Mouse (Mus musculus): ENCODE results near the gene Rftn2. TPM values are rescaled to one million over a fixed set of nuclear protein-coding genes. Genes with fewer than 3 reads are reported as not detected.

The Rftn2 gene
- 1.6 TPM in 2 replicates for polyA plus RNA-seq (2012; rRNA removed)

DNA sequence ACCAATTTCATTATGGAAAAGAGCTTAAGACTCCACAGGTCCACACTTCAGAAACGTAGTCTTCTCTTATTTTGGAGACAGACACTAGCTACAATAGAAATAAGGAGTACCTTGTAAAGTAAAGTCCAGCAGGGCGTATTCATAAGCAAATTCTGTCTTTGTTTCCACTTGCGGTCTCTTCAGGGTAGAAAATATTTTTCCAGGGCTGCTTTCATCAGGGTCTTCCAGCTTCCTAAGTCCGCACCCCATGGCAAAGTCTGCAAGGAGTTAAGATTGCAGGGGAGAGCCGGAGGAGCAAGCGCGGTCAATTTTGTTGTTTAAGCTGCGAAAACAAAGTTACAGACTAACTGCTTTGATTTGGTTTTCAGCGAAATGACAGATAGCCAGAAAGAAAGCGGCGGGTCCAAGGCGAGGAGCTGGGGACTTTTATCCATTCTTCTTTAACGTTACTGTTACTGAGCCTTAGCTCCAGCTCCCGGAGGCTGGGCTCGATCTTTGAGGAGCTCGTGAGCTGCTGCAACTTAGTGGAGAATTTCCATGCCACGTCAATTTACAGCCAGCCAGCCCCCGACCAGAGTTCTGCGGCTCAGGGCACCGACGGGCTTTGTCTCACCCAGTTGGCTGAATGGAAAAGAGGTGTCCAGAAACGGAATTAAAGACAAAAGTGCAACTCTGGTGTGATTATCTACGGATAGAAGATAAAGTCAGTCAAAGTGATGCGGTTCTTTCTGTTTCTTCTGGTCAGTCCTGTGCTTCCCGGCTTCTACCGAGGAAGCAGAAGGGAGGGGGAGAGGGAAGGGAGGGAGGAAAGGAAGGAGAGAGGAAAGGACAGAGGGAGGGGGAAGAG lies at the start of gene Rftn2:
Gene Rftn2 (minus strand): TSS at position 772 of the 847 bp plus-strand sequence.
- peaks cover 1% of the 10 kb centered on the region; the same call in 1 of the 2 replicates for H3K27me3 ChIP-seq (ENCODE audit: control insufficient read depth, insufficient read depth, low read length)
- no peaks in the 10 kb centered on the region for H3K36me3 ChIP-seq (ENCODE audit: control insufficient read depth, insufficient read depth, low read length)
- H3K27ac ChIP-seq (ENCODE audit: insufficient read depth, low read length), result peak within 1 kb of the TSS; percentile 30; the same call in 1 of the 2 replicates
- TF ChIP-seq CTCF (IDR thresholded peaks at IDR 0.05; ENCODE audit: extremely low read depth, insufficient read depth, insufficient read length, insufficient replicate concordance), result no peak
- TF ChIP-seq POLR2A (IDR thresholded peaks at IDR 0.05; ENCODE audit: low read depth, low read length), result no peak
- peak within 1 kb of the TSS; percentile 59 for H3K4me3 ChIP-seq (ENCODE audit: extremely low read depth, insufficient read depth, insufficient read length)
- 21% methylated on average over 26 of the region's 26 CpGs for WGBS
- no peaks in the 10 kb centered on the region; the same call in 1 of the 2 replicates for H3K4me1 ChIP-seq (ENCODE audit: control insufficient read depth, insufficient read depth, insufficient read length)
- no peak for DNase-seq (ENCODE audit: low read depth in 1 of 2, low spot score in 2 of 2)

DNA sequence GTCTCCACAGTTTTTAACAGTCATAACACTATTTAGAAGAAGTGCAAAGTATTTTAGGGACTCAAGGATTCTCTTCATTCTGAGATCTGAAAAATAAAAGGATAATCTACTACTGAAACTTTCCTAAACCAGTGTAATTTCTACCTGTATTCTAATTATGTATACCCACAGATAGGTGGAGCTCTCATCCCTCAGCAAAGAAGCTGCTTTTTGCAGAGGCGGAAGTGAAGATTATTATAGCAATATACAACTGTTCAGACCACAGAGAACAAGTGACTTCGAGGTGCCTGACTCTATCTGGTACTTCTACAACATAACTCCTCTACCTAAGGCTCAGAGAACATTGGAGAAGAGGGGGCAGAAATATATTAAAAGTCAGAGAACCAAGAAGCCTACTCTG lies 38.9 kb upstream of the Rftn2 start:
- H3K27ac ChIP-seq (ENCODE audit: insufficient read depth, low read length), result no peak overlapping the region
- TF ChIP-seq CTCF (IDR thresholded peaks at IDR 0.05; ENCODE audit: extremely low read depth, insufficient read depth, insufficient read length, insufficient replicate concordance) (no peak), POLR2A (IDR thresholded peaks at IDR 0.05; ENCODE audit: low read depth, low read length) (no peak)

DNA sequence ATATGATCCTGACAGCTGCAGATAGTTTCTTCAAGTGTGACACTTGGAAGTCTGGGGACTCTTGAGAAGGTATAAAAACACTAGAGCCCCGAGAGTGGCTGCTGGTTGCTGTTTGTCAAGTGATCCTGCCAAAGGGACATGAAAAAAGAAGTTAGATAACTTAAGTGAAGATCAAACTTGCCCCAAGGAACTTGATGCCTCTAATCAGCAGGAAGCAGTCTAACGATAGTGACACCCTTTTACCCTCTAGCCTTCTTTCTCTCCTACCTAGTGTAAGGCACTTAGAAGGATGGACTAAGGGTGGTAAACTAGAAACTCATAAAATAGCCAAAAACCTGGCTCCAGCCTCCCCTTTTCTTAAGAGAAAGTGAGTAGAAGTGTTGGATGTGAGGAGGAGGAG lies 37.8 kb upstream of the Rftn2 start:
- H3K27me3 ChIP-seq (ENCODE audit: control insufficient read depth, insufficient read depth, low read length), result no peaks in the 10 kb centered on the region
- WGBS, result 74% methylated on average over 2 of the region's 2 CpGs
- no peaks in the 10 kb centered on the region for H3K36me3 ChIP-seq (ENCODE audit: control insufficient read depth, insufficient read depth, low read length)
- H3K4me1 ChIP-seq (ENCODE audit: control insufficient read depth, insufficient read depth, insufficient read length), result no peaks in the 10 kb centered on the region
- H3K4me3 ChIP-seq (ENCODE audit: extremely low read depth, insufficient read depth, insufficient read length), result no peak overlapping the region
- no peak for TF ChIP-seq CTCF (IDR thresholded peaks at IDR 0.05; ENCODE audit: extremely low read depth, insufficient read depth, insufficient read length, insufficient replicate concordance)
- no peak for TF ChIP-seq POLR2A (IDR thresholded peaks at IDR 0.05; ENCODE audit: low read depth, low read length)
- H3K27ac ChIP-seq (ENCODE audit: insufficient read depth, low read length), result no peak overlapping the region
- DNase-seq (ENCODE audit: low read depth in 1 of 2, low spot score in 2 of 2), result no peak

More for the DNA sequence above, 38.9 kb upstream of the Rftn2 start:
- Histone ChIP-seq H3K4me3 (ENCODE audit: extremely low read depth, insufficient read depth, insufficient read length) (no peak overlapping the region), H3K27me3 (ENCODE audit: control insufficient read depth, insufficient read depth, low read length) (no peaks in the 10 kb centered on the region), H3K4me1 (ENCODE audit: control insufficient read depth, insufficient read depth, insufficient read length) (no peaks in the 10 kb centered on the region), H3K36me3 (ENCODE audit: control insufficient read depth, insufficient read depth, low read length) (no peaks in the 10 kb centered on the region)
- DNase-seq (ENCODE audit: low read depth in 1 of 2, low spot score in 2 of 2), result no peak
- WGBS, result 59% methylated on average over 2 of the region's 2 CpGs

DNA sequence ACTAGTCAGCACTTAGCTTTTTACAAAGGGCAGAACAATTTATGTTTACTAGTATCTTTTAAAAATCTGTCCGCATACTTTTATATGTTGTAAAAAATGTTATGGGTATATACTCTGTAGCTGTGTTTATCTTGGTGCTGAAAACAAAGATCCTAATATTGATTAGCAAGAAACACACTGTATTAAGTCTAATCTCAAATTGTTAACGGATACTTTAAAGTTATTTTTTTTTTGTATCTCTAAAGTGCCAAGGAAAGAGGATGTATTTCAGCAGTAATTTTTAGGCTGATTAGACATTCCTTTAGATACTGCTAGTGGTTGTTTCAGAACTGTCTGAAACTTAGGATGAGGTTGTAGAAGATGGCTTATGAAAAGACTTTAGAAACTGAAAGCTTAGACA lies 19.8 kb upstream of the Rftn2 start:
- Histone ChIP-seq H3K27me3 (ENCODE audit: control insufficient read depth, insufficient read depth, low read length) (no peaks in the 10 kb centered on the region), H3K4me3 (ENCODE audit: extremely low read depth, insufficient read depth, insufficient read length) (no peak overlapping the region), H3K27ac (ENCODE audit: insufficient read depth, low read length) (no peak overlapping the region), H3K36me3 (ENCODE audit: control insufficient read depth, insufficient read depth, low read length) (no peaks in the 10 kb centered on the region), H3K4me1 (ENCODE audit: control insufficient read depth, insufficient read depth, insufficient read length) (no peaks in the 10 kb centered on the region)
- TF ChIP-seq CTCF (IDR thresholded peaks at IDR 0.05; ENCODE audit: extremely low read depth, insufficient read depth, insufficient read length, insufficient replicate concordance), result no peak
- no peak for TF ChIP-seq POLR2A (IDR thresholded peaks at IDR 0.05; ENCODE audit: low read depth, low read length)
- no peak for DNase-seq (ENCODE audit: low read depth in 1 of 2, low spot score in 2 of 2)
- WGBS, result 87% methylated on average over 2 of the region's 2 CpGs

DNA sequence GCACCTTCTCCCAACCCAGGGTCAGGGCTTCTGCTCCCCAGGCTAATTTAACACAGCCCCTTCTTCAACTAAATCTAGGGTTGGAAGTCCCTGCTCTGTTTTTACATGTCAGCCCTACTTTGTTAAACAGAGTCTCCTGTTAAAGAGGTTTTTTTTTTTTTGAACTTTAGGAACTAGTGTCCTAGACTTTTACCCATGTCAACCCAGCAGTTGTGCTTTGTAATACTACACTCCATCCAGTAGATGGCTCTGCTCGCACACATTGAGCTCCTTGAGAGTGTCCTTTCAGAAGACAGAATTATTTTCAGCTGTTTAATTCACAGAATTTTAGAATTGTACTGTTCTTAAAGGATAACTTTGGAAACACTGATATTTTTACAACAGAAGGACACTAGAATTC lies 12.7 kb upstream of the Rftn2 start:
- peak; percentile 48 to 50 for DNase-seq (ENCODE audit: low read depth in 1 of 2, low spot score in 2 of 2)
- H3K4me1 ChIP-seq (ENCODE audit: control insufficient read depth, insufficient read depth, insufficient read length), result peaks cover 4% of the 10 kb centered on the region
- no peak overlapping the region; the same call in 1 of the 2 replicates for H3K4me3 ChIP-seq (ENCODE audit: extremely low read depth, insufficient read depth, insufficient read length)
- TF ChIP-seq POLR2A (IDR thresholded peaks at IDR 0.05; ENCODE audit: low read depth, low read length) (no peak), CTCF (IDR thresholded peaks at IDR 0.05; ENCODE audit: extremely low read depth, insufficient read depth, insufficient read length, insufficient replicate concordance) (peak; percentile 33; the same call in 1 of the 2 replicates)
- H3K27me3 ChIP-seq (ENCODE audit: control insufficient read depth, insufficient read depth, low read length), result no peaks in the 10 kb centered on the region
- 2% methylated on average over 1 of the region's 1 CpGs for WGBS
- no peaks in the 10 kb centered on the region for H3K36me3 ChIP-seq (ENCODE audit: control insufficient read depth, insufficient read depth, low read length)
- no peak overlapping the region for H3K27ac ChIP-seq (ENCODE audit: insufficient read depth, low read length)

DNA sequence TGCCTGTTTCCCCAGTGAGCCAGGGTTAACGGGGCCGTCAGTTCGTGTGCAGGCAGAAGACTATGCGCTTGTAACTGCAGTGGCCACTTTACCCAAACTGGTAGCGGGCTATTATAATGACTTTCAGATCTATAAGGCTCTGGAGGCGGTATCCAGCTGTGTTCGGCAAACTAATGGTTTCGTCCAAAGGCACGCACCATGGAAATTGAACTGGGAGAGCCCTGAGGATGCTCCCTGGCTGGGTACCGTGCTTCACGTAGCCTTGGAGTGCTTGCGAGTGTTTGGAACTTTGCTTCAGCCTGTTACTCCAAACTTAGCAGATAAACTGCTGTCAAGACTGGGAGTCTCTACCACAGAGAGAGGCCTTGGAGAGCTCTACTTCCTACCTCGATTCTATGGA lies 11.9 kb upstream of the Rftn2 start:
- Histone ChIP-seq H3K27ac (ENCODE audit: insufficient read depth, low read length) (no peak overlapping the region), H3K4me3 (ENCODE audit: extremely low read depth, insufficient read depth, insufficient read length) (peak overlapping the region; percentile 79), H3K36me3 (ENCODE audit: control insufficient read depth, insufficient read depth, low read length) (no peaks in the 10 kb centered on the region), H3K27me3 (ENCODE audit: control insufficient read depth, insufficient read depth, low read length) (no peaks in the 10 kb centered on the region), H3K4me1 (ENCODE audit: control insufficient read depth, insufficient read depth, insufficient read length) (peaks cover 4% of the 10 kb centered on the region)
- TF ChIP-seq POLR2A (IDR thresholded peaks at IDR 0.05; ENCODE audit: low read depth, low read length) (no peak), CTCF (IDR thresholded peaks at IDR 0.05; ENCODE audit: extremely low read depth, insufficient read depth, insufficient read length, insufficient replicate concordance) (no peak)
- DNase-seq (ENCODE audit: low read depth in 1 of 2, low spot score in 2 of 2), result no peak
- WGBS, result 23% methylated on average over 13 of the region's 13 CpGs
